Mouse (Mus musculus) c-Kit-positive CD71-positive TER-119-positive erythroid progenitor cells, embryonic 14.5 days (primary cell): ENCODE measurements around the gene Msh6.
"Not testable (repeated sequence)": the region's sequence is repeated elsewhere in the genome, so short reads cannot be mapped to it uniquely, and the experiment has no call there.

Experiments used
- DNase-seq: peaks from one replicate; pipeline ENCODE4 v3.0.0-alpha.2; 2013; ENCODE audit warnings: low spot score

The Msh6 gene

DNA sequence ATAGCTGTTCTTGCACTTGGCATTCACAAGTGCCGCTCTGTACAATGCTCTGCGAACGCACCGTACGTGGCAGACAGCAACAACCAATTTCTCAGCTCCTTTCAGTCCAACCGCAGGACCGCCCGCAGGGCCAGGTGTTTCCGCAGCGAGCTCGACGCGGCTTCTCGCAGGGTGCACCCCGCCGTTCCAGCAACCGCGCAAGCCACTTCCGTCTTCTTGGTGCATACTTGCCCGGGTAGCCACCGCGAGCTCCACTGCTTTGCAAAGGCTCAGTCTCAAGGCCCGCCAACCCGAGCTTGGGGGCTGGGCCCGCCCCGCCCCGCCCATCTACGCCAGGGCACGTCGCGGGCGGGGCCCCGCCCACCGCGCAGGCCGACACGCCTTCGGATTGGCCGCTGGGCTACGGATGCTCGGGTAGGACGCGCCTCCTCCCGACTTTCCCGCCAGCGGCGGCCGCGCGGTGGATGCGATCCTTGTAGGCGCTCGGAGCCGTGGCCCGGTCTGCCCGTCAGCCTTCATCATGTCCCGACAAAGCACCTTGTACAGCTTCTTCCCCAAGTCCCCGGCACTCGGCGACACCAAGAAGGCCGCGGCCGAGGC, at the start of gene Msh6:
Msh6 (plus strand) TSS at position 434 of the 600 bp plus-strand sequence.
- peak; percentile 88 for DNase-seq

DNA sequence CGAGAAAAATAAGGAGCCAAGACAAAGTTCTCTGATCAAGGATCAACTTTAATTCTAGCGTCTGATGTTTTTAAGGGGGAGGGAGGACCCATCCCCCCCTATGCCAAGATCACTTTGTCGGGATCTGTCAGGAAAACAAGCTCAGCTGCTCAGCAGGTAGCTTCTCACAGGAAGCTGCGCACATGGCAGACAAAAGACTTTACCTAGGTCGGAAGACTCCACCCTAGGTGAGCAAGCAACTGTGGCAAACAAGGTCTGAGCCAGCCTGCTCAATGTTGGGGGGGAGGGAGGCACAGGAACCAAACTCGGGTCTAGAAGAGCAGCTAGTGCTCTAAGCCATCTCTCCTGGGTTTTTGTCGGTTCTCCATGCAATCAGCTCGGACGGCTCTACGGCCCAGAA, 40.5 kb upstream of the Msh6 start:
- no peak for DNase-seq

DNA sequence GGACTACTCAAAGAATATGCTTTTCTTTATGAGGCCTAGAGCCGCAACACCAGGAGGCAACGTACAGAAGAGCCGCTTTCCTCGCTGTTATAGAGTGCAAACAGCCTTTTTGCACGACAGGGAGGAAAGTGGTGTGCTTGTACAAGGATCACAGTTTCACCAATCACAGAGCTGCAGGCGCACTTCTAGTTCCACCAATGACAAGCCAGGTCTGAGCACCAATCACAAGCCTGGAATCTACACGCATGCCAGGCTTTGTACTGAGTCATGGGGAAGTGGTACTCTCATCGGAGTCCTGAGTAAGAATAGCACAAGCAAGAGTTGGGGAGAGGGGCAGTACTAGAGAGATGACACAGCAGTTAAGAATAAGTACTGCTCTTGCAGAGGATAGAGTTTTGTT, 40.1 kb upstream of the Msh6 start:
- DNase-seq, result no peak

DNA sequence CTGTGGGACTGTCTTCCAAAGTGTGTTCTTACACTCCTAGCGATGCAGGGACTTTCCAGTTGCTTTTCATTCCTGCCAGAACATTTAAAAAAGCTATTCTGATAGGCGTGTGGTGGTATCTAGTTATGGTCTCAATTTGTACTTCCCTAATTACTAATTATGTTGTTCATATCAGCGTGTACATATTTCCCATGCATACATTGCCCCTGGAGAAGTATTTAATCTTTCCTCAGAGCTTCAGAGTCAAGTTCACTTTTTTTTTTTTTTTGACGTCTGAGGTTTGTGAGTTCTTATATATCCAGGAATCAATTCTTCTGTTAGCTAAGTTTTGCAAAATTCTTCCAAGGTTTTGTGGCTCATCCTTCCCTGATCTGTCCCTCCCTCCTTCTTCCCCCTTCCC, 38.7 kb upstream of the Msh6 start:
- DNase-seq, result no peak

DNA sequence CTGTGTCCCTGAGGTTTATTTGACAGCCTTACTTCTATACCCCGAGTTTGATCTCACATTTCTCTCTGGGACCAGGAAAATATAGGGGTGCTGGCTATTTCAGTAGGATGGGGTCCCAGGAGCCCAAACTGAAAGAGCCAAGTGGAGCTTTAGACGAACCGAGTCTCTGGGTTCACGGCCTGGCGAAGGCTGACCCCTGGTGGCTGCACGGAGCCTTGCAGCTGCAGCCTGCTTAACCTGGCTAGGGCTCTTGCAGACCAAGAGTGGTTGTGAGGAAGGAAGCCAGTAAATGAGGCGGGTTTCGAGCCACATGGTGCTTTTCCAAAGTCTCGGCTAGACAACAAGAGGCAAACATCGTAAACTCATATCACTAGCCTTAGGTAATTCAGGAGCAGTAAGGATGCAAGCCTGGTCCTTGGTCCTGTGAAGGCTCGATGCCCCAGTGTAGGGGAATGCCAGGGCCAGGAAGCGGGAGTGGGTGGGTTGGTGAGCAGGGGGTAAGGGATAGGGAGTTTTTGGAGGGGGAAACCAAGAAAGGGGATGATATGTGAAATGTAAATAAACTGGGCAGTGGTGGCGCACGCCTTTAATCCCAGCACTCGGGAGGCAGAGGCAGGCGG, 25.8 kb upstream of the Msh6 start:
- peak; percentile 35 for DNase-seq

DNA sequence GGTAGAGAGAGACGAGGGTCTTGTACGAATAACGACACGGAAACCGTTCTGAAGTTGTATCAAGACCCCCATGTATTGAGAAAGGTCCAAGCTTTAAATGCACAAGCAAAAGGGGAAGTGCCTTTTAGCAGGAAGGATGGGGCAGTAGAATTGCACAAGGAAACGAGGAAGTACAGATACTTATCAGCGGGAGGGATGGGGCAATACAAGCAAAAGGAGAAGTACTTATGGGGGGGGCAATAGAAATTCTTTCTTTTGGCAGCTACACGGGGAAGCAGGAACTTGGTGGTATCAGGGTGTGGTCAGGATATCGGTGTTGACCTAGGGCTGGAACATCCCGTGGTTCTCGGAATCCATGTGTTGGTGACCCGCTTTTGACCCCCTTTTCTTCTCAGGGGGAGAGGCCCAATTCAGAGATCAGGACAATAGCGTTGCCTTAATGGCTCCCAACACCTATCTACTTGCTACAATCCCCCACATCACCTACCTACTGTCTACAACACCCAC, 20.2 kb upstream of the Msh6 start:
- DNase-seq, result not testable (repeated sequence)

DNA sequence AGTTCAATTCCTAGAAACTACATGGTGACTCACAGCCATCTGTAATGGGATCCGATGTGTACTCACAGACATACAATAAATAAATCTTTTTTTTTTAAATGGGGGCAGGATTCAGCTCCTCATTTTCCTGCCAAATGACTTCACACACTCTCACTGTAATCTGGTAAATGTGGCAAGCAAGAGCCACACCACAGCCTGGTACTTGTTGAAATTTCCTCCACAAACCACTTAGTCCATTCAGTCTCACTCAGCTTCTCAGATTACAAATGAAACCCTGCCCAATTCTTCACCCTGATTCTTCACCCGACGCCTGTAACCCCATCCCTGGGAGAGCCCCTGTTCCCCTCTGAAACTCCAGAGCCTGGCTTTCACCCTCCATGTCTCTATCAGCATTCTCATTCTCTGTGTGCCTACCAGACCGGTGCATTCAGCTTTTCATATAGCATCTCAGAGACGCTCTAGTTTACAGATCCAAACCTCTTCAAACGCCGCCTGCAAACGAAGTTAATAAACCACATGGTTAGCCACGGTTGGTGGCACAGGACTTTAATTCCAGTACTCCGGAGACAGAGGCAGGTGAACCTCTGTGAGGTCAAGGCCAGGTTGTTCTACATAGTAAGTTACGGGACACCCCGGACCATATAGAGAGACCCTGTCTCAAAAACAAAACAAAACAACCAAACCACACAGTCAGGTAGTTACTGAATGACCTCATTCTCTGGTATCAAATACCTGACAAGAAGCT, 17.6 kb upstream of the Msh6 start:
- DNase-seq, result no peak

DNA sequence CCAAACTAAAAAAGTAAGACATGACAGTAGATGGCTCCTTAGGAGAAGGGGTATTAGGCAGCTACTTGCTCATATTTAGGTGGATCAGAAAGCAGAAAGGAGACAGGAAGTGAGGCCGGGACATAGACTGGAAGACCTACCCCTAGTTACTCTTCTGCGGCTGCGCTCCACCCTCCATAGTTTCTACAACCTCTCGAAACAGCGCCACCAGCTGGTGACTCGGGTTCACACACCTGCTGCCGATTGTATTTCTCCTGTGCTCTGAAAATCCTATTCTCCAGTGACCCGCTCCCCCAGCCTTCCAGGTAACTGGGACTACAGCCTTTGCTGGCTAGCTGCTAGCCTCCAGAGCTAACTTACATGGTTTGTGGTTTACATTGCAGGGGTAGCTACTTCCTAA, 16.6 kb upstream of the Msh6 start:
- DNase-seq, result no peak

DNA sequence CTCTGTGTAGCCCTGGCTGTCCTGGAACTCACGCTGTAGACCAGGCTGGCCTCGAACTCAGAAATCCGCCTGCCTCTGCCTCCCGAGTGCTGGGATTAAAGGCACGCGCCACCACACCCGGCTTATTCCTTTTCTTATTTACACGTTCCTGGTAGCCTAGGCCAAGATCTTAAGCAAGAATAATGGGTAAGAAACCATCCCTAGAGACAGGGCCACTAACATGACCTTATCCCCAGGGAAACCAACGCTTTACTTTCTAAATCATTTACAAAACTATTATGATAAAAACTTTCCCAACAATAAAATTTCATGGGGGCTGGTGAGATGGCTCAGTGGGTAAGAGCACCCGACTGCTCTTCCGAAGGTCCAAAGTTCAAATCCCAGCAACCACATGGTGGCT, 15.5 kb upstream of the Msh6 start:
- DNase-seq, result not testable (repeated sequence)

DNA sequence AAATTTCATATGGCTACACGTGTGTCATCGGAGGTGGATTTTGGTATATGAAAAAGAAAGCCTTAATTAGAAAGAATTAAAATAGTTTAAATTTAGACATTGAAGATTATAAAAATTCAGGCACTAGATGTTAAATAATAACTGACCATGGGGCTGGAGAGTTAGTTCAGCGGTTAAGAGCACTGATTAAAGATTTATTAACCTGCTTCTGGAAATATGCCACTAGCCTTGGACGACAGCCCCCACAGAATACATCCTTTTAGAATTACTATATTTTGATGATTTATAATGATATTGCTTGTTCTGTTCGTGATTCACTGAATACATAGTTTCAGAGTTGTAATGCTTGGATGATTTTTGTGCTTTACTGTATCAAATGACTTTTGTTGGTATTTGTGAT, 14.9 kb upstream of the Msh6 start:
- DNase-seq, result not testable (repeated sequence)

DNA sequence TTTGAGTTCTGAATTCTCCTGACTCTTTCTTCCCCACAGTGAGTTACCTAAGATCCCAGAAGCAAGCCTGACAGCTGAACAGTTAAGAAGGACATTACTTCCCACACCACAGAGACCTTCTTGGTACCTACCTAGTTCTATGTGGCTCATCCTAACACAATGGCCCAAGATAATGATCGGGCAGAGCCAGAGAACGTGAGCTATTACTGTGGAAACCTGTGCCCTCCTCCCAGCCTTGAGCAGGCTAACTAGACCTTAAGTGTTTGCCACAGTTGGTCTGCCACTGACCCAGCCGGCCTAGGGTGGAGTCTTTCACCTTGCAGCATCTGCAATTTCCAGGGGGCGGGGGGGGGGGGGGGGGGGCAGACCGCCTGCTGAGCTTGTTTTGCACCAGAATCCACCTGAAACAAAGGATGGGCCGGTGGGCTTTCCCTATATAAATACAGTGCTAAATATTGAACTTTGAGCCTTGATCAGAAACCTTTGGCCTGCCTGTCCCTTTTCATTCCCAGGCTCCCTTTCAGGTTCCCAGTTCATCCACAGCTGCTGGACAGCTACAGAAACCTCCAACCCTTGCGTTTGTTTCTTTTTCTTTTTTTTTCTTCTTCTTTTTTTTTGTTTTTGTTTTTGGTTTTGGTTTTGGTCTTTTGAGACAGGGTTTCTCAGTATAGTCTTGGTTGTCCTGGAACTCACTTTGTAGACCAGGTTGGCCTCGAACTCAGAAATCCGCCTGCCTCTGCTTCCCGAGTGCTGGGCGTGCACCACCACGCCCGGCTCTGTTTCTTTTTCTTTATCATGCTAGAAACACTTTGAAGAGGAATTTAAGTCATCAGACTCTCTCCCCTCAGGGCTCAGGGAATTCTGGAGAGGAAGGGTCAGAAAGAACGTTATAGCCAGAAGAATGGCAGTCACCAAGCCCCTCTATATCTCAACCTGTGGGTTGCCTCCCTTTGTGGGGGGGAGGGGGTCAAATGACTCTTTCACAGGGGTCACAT, 11.5 kb upstream of the Msh6 start:
- no peak for DNase-seq

DNA sequence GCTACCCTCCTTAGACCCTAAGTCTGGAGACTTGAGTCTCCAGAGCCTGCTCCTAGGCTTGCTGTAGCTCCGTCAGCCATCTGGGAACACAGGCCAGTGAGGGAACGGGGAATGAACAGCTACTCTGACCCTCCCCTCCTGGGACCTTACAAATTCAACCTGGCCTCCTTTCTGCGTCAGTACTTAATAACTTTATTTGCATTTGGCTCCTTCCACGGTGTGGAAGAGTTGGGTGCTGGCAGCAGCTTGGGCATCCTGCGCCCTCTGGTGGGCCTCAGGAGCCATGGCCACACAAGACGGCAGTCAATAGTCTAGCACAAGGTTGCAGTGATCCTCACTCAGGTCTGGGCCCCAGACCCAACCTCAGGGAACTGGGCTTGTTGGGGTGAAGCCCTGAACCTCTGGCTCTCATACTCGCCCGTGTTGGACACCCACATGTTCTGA, 6.4 kb upstream of the Msh6 start:
- not testable (repeated sequence) for DNase-seq

DNA sequence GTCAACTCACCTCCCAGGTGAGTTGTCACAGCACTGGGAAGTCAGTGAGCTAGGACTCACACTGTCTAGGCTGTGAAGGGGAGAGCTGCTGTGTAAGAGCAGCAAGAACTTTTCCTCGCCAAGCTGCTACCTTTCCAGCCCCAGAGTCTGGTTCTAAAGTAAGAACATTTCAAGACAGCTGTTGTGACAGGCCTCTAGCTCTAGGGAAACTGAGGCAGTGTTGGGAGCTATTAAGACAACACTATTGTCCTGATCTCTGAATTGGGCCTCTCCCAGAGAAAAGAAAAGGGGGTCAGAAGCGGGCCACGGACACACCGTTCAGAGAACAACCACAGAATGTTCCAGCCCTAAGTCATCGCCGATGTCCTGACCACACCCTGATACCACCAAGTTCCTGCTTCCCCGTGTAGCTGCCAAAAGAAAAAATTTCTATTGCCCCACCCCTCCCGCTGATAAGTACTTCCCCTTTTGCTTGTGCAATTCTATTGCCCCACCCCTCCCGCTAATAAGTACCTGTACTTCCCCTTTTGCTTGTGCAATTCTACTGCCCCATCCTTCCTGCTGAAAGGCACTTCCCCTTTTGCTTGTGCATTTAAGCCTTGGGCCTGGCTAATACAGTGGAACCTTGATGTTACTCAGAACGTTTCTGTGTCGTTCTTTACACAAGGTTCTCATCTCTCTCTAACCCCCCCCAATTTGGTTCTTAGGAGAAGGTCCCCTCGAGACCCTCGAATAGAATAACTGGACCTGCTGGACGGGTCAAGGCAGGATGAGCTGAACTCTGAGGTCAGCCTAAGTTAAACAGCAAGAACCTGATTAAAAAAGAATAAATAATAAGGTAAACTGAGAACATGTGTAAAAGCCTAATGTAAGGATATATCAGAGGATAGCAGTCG, 2.9 kb upstream of the Msh6 start:
- DNase-seq, result not testable (repeated sequence)

DNA sequence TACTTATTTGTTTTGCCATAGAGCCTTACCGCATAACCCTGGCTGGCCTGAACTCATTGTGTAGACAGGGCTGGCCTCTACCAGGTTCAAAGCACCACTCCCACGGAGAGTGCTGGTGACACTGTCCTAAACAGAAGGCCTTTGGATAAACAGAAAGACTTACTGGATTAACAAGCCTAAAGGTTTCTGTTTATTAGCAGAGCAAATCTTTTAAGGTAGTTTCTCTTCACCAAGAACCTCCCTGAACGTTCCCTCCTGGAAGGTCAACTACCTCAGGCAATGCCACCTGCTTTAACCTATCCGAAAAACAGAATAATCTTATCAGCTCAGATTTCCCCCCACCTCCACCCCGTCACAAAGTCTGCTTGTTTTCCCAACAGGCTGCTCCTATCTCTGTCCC, 2.0 kb upstream of the Msh6 start:
- no peak for DNase-seq

DNA sequence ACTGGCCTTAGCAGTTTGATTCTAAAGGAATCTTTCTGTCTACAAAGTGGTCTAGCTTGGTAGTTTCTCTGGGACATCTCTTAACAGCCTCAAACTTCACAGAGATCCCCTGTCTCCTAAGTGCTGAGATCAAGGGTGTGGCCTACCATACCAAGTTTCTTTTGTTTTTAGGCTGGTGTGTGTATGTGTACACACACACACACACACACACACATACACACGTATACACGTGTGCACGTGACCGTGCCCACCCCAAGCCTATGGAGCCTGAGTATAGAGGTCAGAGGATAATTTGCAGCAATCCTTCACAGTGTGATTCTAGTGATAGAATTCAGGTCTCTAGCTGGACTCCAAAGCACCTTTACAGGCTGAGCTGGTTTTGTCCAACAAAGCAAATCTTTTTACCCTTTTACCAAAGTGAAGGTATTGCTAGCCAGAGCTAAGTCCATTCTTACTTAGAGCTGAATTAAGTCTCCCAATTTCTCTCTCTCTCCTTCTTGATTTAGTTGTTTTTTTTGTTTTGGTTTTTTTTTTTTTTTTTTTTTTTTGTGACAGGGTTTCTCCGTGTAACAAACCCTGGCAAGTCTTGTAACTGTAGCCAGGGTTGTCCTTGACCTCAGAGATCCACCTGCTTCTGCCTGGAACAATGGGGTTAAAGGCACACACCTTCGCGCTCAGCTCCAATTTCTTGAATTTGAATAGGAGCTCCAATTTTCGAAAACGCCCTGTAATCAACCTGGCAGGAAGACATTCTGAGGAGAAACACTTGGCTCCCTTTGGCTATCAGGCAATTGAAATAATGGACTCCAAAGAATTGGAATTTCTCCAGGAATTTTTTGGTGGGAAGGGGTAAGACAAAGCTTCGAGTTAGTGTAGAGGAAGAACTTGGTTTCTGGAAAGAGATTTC, 1.3 kb upstream of the Msh6 start:
- no peak for DNase-seq

DNA sequence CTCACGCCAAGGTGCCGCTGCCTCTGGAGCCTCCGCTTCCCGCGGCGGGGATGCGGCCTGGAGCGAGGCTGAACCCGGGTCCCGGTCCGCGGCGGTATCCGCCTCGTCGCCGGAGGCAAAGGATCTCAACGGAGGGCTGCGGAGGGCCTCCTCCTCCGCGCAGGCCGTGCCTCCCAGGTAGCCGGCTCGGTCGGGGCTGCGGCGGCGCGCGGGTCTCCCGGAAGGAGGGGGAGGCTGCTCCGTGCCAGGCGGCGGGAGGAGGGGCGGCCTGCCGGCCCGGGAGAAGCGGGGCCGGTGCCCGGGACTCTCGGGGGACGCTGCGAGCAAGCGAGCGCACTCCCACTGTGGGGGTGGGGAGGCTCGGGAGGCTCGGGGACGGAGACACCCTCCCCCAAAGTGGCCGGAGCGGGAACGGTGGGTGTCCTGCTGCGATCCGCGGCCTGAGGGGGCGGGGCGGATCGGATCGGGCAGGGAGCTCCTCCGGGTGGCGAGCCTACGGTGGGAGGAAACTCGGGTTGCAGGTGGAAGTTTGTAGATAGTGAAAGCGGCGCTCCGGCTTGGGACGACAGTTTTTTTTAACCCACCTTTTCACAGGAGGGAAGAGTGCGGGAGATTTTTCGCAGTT, 479 bp downstream of the Msh6 start:
- DNase-seq, result peak; percentile 67

DNA sequence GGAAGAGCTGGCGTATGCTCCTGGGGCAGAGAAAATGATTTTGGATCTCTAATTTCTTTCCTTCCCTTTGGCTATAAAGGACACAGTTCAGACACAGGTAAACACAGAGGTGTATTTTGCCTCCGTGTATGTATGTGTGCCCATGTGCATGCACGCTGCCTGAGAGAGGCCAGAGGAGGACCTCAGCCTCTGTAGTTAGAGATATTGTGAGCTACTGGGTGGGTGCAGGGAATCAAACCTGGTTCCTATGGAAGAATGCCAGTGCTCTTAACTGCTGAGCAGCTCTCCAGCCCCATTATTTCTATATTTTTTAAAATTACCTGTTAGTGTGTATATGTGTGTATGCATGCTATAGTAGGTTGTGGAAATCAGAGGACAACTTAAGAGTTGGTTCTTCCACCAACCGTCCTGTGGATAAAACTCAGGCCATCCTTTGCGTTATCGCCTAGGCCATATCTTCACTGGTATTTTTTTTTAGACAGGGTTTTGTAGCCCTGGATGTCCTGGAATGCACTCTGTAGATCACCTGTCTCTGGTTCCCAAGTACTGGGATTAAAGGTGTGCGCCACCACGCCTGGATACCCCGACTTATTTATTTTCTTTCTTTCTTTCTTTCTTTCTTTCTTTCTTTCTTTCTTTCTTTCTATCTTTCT, 1.4 kb downstream of the Msh6 start:
- peak; percentile 27 for DNase-seq

DNA sequence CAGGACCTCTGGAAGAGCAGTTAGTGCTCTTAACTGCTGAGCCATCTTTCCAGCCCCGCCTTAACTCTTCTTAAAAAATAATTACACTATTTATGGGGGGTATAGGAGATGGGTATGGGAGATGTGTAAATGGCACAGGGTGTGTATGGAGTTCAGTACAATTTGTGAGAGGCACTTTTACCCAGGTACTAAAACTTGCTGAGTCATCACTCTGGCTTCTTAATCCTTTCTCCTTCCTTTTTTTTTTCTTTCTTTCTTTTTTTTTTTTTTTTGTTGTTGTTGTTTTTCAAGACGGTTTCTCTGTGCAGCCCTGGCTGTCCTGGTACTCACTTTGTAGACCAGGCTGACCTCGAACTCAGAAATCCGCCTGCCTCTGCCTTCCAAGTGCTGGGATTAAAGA, 2.1 kb downstream of the Msh6 start:
- DNase-seq, result peak; percentile 24

DNA sequence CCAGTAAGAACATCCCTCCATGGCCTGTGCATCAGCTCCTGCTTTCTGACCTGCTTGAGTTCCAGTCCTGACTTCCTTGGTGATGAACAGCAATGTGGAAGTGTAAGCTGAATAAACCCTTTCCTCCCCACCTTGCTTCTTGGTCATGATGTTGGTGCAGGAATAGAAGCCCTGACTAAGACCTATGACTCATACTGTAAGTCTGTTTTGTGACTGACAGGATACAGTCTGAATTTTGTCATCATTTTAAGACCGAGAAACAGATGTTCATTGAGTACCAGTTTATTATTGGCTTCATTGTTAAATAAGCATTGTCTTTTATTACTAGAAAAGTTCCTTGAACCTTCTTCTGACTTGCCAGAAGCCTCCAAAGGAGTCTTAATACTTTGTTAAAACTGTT, 4.8 kb downstream of the Msh6 start:
- DNase-seq, result not testable (repeated sequence)
